ENCODE assay signal across 17 mouse cellular contexts in genomic region chr9:43096337-43096736, GRCm38 (mm10). TPM values are rescaled to one million over a fixed set of nuclear protein-coding genes. Genes with fewer than 3 reads are reported as not detected.
DNase-seq lines count a peak whose midpoint lies in the region; ATAC-seq lines count a peak whose summit lies in the region.
"Had no signal": no experiment of that assay in that cellular context is flagged by ENCODE, and none has a peak within 500 bp of the region (broad histone marks: within the 10 kb centered on the region; RNA-seq: fewer than 3 reads in every experiment).

No protein-coding gene starts in this region.

- H3K4me1 ChIP-seq in intestine, embryonic 16.5 days (ENCODE audit: control insufficient read depth, insufficient read depth, low read length) = peaks cover 10% of the 10 kb centered on the region
- H3K4me1 ChIP-seq in forebrain, embryonic 13.5 days = peaks cover 11% of the 10 kb centered on the region
- H3K4me1 ChIP-seq: intestine, embryonic 15.5 days had no signal

- H3K9me3 ChIP-seq in intestine, embryonic 16.5 days (ENCODE audit: control insufficient read depth, low read length) = no peaks in the 10 kb centered on the region
- no peaks in the 10 kb centered on the region for H3K9me3 ChIP-seq in forebrain, embryonic 13.5 days (replicated peaks)
- H3K9me3 ChIP-seq: intestine, embryonic 15.5 days had no signal

- peak; percentile 37 to 53 for DNase-seq in B cell, adult 2 months
- DNase-seq in induced T-regulatory cell, adult 2 months (ENCODE audit: low read depth) = peak; percentile 79
- DNase-seq in thymus, adult 18-20 months = peak; percentile 25 to 66
- DNase-seq in heart, postnatal 10 days = no peak
- no peak for DNase-seq in frontal cortex, postnatal 10 days (ENCODE audit: low spot score in 2 of 2)
- DNase-seq: adrenal gland, postnatal 25 days; embryo, embryonic 11 days; heart, adult 2 months; heart, postnatal 36 days; kidney, postnatal 36 days; right cerebral cortex, postnatal 25 days had no signal

- no peaks in the 10 kb centered on the region for H3K27me3 ChIP-seq in intestine, embryonic 16.5 days (replicated peaks; ENCODE audit: control insufficient read depth, insufficient read depth, low read length)
- H3K27me3 ChIP-seq in forebrain, embryonic 13.5 days = no peaks in the 10 kb centered on the region
- H3K27me3 ChIP-seq: intestine, embryonic 15.5 days had no signal

- peak; percentile 92 for ATAC-seq in CD4-positive, CD25-positive, alpha-beta regulatory T cell, adult 4 months
- no peak for ATAC-seq in intestine, embryonic 16.5 days
- ATAC-seq in forebrain, embryonic 13.5 days = no peak
- ATAC-seq: intestine, embryonic 15.5 days; lung, postnatal 0 days had no signal

- H3K4me2 ChIP-seq in intestine, embryonic 16.5 days (ENCODE audit: low read depth, low read length) = no peak overlapping the region
- no peak overlapping the region for H3K4me2 ChIP-seq in forebrain, embryonic 13.5 days
- H3K4me2 ChIP-seq: intestine, embryonic 15.5 days had no signal

- no peak overlapping the region for H3K9ac ChIP-seq in intestine, embryonic 16.5 days (ENCODE audit: low read depth, low read length)
- H3K9ac ChIP-seq in forebrain, embryonic 13.5 days = no peak overlapping the region
- H3K9ac ChIP-seq: intestine, embryonic 15.5 days had no signal

- no peak overlapping the region for H3K4me3 ChIP-seq in intestine, embryonic 16.5 days (ENCODE audit: low read length)
- no peak overlapping the region for H3K4me3 ChIP-seq in forebrain, embryonic 13.5 days
- H3K4me3 ChIP-seq: heart, adult 2 months; intestine, embryonic 15.5 days; left cerebral cortex, adult 2 months had no signal

- no peaks in the 10 kb centered on the region for H3K36me3 ChIP-seq in intestine, embryonic 16.5 days (ENCODE audit: control insufficient read depth, insufficient read depth, low read length)
- no peaks in the 10 kb centered on the region for H3K36me3 ChIP-seq in forebrain, embryonic 13.5 days (ENCODE audit: poor library complexity, severe bottlenecking)
- H3K36me3 ChIP-seq: intestine, embryonic 15.5 days had no signal

- no peak overlapping the region for H3K27ac ChIP-seq in intestine, embryonic 16.5 days (ENCODE audit: low read length)
- no peak overlapping the region for H3K27ac ChIP-seq in forebrain, embryonic 13.5 days
- H3K27ac ChIP-seq: heart, adult 2 months; intestine, embryonic 15.5 days; left cerebral cortex, adult 2 months had no signal

- intact Hi-C loops in heart, postnatal 10 days (cut with DNase I) = loop anchor here (5.0 kb wide), 1 partner anchor 34 kb away; no protein-coding TSS in a partner anchor

RNA-seq across cellular contexts. Expression of gene Arhgef12, which starts 10.7 kb away (rescaled TPM):
- 10 to 100 TPM; 17.8 to 28.2 TPM for polyA plus RNA-seq in CD4-positive, CD25-positive, alpha-beta regulatory T cell, adult 4 months (2017; shearing (Covaris generic))
- 5.2 and 5.6 TPM in 2 replicates for polyA plus RNA-seq in intestine, embryonic 16.5 days (2015; fragmentation: Nextera tagmentation; extraction: Ambion mirVana)
- 100 to 1,000 TPM; 167 to 181 TPM for total RNA-seq in heart, postnatal 10 days (2021)
- polyA plus RNA-seq in forebrain, embryonic 13.5 days (2015; fragmentation: Nextera tagmentation; extraction: Ambion mirVana) = 14.9 and 15.8 TPM in 2 replicates

RNA-seq across cellular contexts. Expression of gene Tmem136, which starts 20.0 kb away (rescaled TPM):
- 1 to 10 TPM; 3.1 to 4.6 TPM for polyA plus RNA-seq in CD4-positive, CD25-positive, alpha-beta regulatory T cell, adult 4 months (2017; shearing (Covaris generic))
- polyA plus RNA-seq in intestine, embryonic 16.5 days (2015; fragmentation: Nextera tagmentation; extraction: Ambion mirVana) = 3.3 and 3.4 TPM in 2 replicates
- 1 to 10 TPM; 7.4 to 9.1 TPM for total RNA-seq in heart, postnatal 10 days (2021)
- 8.9 and 10.1 TPM in 2 replicates for polyA plus RNA-seq in forebrain, embryonic 13.5 days (2015; fragmentation: Nextera tagmentation; extraction: Ambion mirVana)

Comparison
In these comparisons a context has a peak if more than half of its experiments do, and no peak if none do; other contexts are left out.
1. DNase-seq: peak in B cell, adult 2 months (2 of 2), induced T-regulatory cell, adult 2 months (single experiment) and thymus, adult 18-20 months (2 of 2); none in heart, postnatal 10 days (0 of 2) and frontal cortex, postnatal 10 days (0 of 2).